9 mouse cellular contexts compared by ENCODE assay signal in the genomic region with DNA sequence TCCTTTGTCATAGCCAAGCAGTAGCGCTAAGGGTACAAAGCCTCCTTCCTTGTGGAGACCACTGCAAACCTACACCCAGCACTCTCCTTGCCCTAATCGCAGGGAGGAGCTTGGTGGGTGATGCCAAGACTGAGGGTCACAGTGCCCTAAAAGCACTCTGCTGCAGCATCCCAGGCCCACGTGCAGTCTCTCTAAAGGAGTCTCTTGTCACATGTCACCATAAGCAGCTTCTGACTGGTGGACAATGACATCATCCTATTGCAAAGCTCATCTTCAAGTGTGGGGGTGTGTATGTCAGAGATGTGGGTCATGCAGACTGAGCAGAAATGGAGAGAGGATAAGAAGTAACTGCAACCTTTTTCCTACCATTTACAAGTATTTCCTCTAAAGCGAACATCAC. TPM values are rescaled to one million over a fixed set of nuclear protein-coding genes. Genes with fewer than 3 reads are reported as not detected.
DNase-seq lines count a peak whose midpoint lies in the region; ATAC-seq and TF ChIP-seq lines count a peak whose summit lies in the region.
"Had no signal": no experiment of that assay in that cellular context is flagged by ENCODE, and none has a peak within 500 bp of the region (broad histone marks: within the 10 kb centered on the region; RNA-seq: fewer than 3 reads in every experiment).

No protein-coding gene starts in this region.

- WGBS in kidney, adult 2 months, result 84% methylated on average over 4 of the region's 4 CpGs

- TF ChIP-seq POLR2A in kidney, adult 2 months (IDR thresholded peaks at IDR 0.05; ENCODE audit: low read depth, low read length), result no peak

- no peaks in the 10 kb centered on the region; the same call in 1 of the 2 replicates for H3K4me1 ChIP-seq in kidney, adult 2 months (ENCODE audit: control insufficient read depth, insufficient read depth, low read length)

- H3K4me3 ChIP-seq in kidney, adult 2 months (ENCODE audit: insufficient read depth, low read depth, low read length), result no peak overlapping the region

- no peak for ATAC-seq in megakaryocyte-erythroid progenitor cell, adult 5-6 weeks (replicated peaks; ENCODE audit: low FRiP score, low TSS enrichment, poor library complexity, severe bottlenecking)

- H3K27me3 ChIP-seq in kidney, adult 2 months (replicated peaks; ENCODE audit: control insufficient read depth, insufficient read depth, low read length), result no peaks in the 10 kb centered on the region
- H3K27me3 ChIP-seq: stomach, embryonic 15.5 days had no signal

- no peak overlapping the region for H3K27ac ChIP-seq in kidney, adult 2 months (ENCODE audit: insufficient read depth, low read depth, low read length)
- H3K27ac ChIP-seq: stomach, embryonic 15.5 days had no signal

- peak; percentile 54 for DNase-seq in layer of hippocampus, adult 11-12 months (ENCODE audit: low spot score)
- no peak for DNase-seq in layer of hippocampus, postnatal 36 days
- DNase-seq in cerebellum, adult 9-11 months, result peak; percentile 76
- DNase-seq in left cerebral cortex, adult 11 months (ENCODE audit: low spot score), result peak; percentile 73
- peak; percentile 42 for DNase-seq in retina, postnatal 7 days (ENCODE audit: low read depth, low spot score)
- no peak for DNase-seq in urinary bladder, postnatal 14 days (ENCODE audit: low spot score)
- DNase-seq in kidney, adult 2 months, result no peak

- TF ChIP-seq CTCF in kidney, adult 2 months (conservative IDR thresholded peaks at IDR 0.05; ENCODE audit: insufficient read depth, insufficient read length, low read depth, low read length), result no peak

- no peaks in the 10 kb centered on the region for H3K36me3 ChIP-seq in kidney, adult 2 months (ENCODE audit: control insufficient read depth, insufficient read depth, low read length)

RNA-seq across cellular contexts. Expression of a gene that starts 3.9 kb away (rescaled TPM):
- 10 to 100 TPM; 82.7 to 86.9 TPM for total RNA-seq in layer of hippocampus, postnatal 36 days (2021)
- 4.6 and 9.4 TPM in 2 replicates for total RNA-seq in megakaryocyte-erythroid progenitor cell, adult 5-6 weeks (2014; fragmentation: Nextera tagmentation)
- 7.8 and 12.8 TPM in 2 replicates for total RNA-seq in megakaryocyte-erythroid progenitor cell, adult 5-6 weeks (2017)
- polyA plus RNA-seq in kidney, adult 2 months (2012; rRNA removed), result 21.9 and 23.5 TPM in 2 replicates

RNA-seq across cellular contexts. Expression of a gene that starts 39.1 kb away (rescaled TPM):
- 10 to 100 TPM; 97.5 to 98.2 TPM for total RNA-seq in layer of hippocampus, postnatal 36 days (2021)
- 162 and 225 TPM in 2 replicates for total RNA-seq in megakaryocyte-erythroid progenitor cell, adult 5-6 weeks (2014; fragmentation: Nextera tagmentation)
- 72.2 and 78.6 TPM in 2 replicates for total RNA-seq in megakaryocyte-erythroid progenitor cell, adult 5-6 weeks (2017)
- 130 and 138 TPM in 2 replicates for polyA plus RNA-seq in kidney, adult 2 months (2012; rRNA removed)

RNA-seq across cellular contexts. Expression of a gene that starts 46.4 kb away (rescaled TPM):
- total RNA-seq in layer of hippocampus, postnatal 36 days (2021), result 1 to 10 TPM; 6.3 to 7.7 TPM
- total RNA-seq in megakaryocyte-erythroid progenitor cell, adult 5-6 weeks (2014; fragmentation: Nextera tagmentation), result 0.27 TPM in 1 of 2 replicates, not detected in the other
- 0.80 TPM in 2 replicates for total RNA-seq in megakaryocyte-erythroid progenitor cell, adult 5-6 weeks (2017)
- 3.2 and 4.1 TPM in 2 replicates for polyA plus RNA-seq in kidney, adult 2 months (2012; rRNA removed)

Comparison
In these comparisons a context has a peak if more than half of its experiments do, and no peak if none do; other contexts are left out.
1. DNase-seq: peak in layer of hippocampus, adult 11-12 months (single experiment), cerebellum, adult 9-11 months (single experiment), left cerebral cortex, adult 11 months (single experiment) and retina, postnatal 7 days (single experiment); none in layer of hippocampus, postnatal 36 days (0 of 2), urinary bladder, postnatal 14 days (single experiment) and kidney, adult 2 months (single experiment).
2. RNA of a gene that starts 3.9 kb away (total RNA-seq): 82.7 to 86.9 TPM in layer of hippocampus, postnatal 36 days; 4.6 to 12.8 TPM in megakaryocyte-erythroid progenitor cell, adult 5-6 weeks; every median in the first group is over 4 times any median in the second.
3. RNA of a gene that starts 46.4 kb away (total RNA-seq): 6.3 to 7.7 TPM in layer of hippocampus, postnatal 36 days; 0.27 to 0.80 TPM in megakaryocyte-erythroid progenitor cell, adult 5-6 weeks; every median in the first group is over 4 times any median in the second.